Mouse (Mus musculus) brain, embryonic 14.5 days (tissue): ENCODE results near the gene Vmn1r188.

Source experiments
- CTCF ChIP-seq: fragments of 200-500 bp; IDR thresholded peaks from 2 replicates; pipeline ENCODE4 v1.5.1; 2012; ENCODE audit warnings: inconsistent platforms, mild to moderate bottlenecking, moderate library complexity, borderline replicate concordance; ENCODE audit not compliant: insufficient read depth, insufficient read length; ENCODE audit errors: extremely low read depth
- POLR2A ChIP-seq: fragments of 200-500 bp; IDR thresholded peaks from 2 replicates; pipeline ENCODE4 v1.6.1; 2012; ENCODE audit warnings: mild to moderate bottlenecking, inconsistent platforms, borderline replicate concordance; ENCODE audit not compliant: poor library complexity, insufficient read depth, insufficient read length, severe bottlenecking; ENCODE audit errors: extremely low read depth

- TF ChIP-seq POLR2A (no peak), CTCF (no peak)
Observed at GRCm38 (mm10) chr13:22036149-22036956, 47.9 kb upstream of the Vmn1r188 start.
